15 mouse cellular contexts compared by ENCODE assay signal in the genomic region with DNA sequence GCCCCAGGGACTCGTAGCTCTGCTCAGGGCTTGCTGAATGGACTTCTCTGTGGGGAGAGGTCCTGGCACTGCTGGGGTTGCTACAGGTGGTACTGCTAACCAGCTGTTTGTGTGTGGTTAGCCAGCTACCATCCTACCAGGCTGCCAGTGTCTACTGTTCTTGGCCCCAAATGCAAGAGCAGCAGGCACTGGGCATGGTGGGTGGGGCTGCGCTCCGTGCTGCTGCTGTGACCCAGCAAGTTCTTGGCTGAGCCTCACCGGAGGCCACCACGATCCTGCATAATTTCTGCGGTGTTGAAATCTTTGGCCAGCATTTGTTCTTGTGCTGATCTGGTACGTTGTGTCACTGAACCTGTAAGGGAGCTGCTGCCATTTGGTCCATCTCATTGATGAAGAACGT. TPM values are rescaled to one million over a fixed set of nuclear protein-coding genes. Genes with fewer than 3 reads are reported as not detected.
DNase-seq lines count a peak whose midpoint lies in the region; ATAC-seq and TF ChIP-seq lines count a peak whose summit lies in the region.
"Had no signal": no experiment of that assay in that cellular context is flagged by ENCODE, and none has a peak within 500 bp of the region (broad histone marks: within the 10 kb centered on the region; RNA-seq: fewer than 3 reads in every experiment).

No protein-coding gene starts in this region.

- peak overlapping the region; percentile 56 for H3K27ac ChIP-seq in gastrocnemius, adult 2 months
- peak overlapping the region; percentile 21 for H3K27ac ChIP-seq in cerebellum, adult 2 months (ENCODE audit: insufficient read depth, low read length)
- H3K27ac ChIP-seq: kidney, postnatal 0 days; limb, embryonic 12.5 days had no signal

- DNase-seq in gastrocnemius, adult 2 months = peak; percentile 55
- no peak for DNase-seq in gastrocnemius, postnatal 36 days
- DNase-seq in adipocyte (ENCODE audit: low spot score) = peak; percentile 52
- DNase-seq in cerebellum, adult 2 months = peak; percentile 59 to 69
- no peak for DNase-seq in ovary, adult 18-20 months (ENCODE audit: low spot score)
- DNase-seq in kidney, postnatal 4 days = no peak
- DNase-seq: embryo, embryonic 11 days; layer of hippocampus, postnatal 36 days; lung, adult 2 months had no signal

- intact Hi-C loops in gastrocnemius, adult 2 months (cut with DNase I) = no loop called here
- intact Hi-C loops in gastrocnemius, postnatal 36 days (cut with DNase I) = no loop called here

- H3K4me3 ChIP-seq in gastrocnemius, adult 2 months = no peak overlapping the region
- H3K4me3 ChIP-seq in cerebellum, adult 2 months (replicated peaks; ENCODE audit: insufficient read depth, low read depth, low read length) = no peak overlapping the region
- H3K4me3 ChIP-seq: limb, embryonic 12.5 days had no signal

- peaks cover 66% of the 10 kb centered on the region for H3K4me1 ChIP-seq in cerebellum, adult 2 months (ENCODE audit: control insufficient read depth, insufficient read depth, low read length)

- H3K27me3 ChIP-seq in cerebellum, adult 2 months (ENCODE audit: control insufficient read depth, insufficient read depth, low read length) = no peaks in the 10 kb centered on the region
- H3K27me3 ChIP-seq: limb, embryonic 12.5 days had no signal

- no peak for TF ChIP-seq POLR2A in cerebellum, adult 2 months (IDR thresholded peaks at IDR 0.05; ENCODE audit: borderline replicate concordance, insufficient read depth, low read length)

- WGBS in cerebellum, adult 2 months = 8% methylated on average over 8 of the region's 8 CpGs

- peak; percentile 62 for ATAC-seq in megakaryocyte, adult 5-6 weeks (ENCODE audit: poor library complexity, severe bottlenecking)

- TF ChIP-seq CTCF in gastrocnemius, adult 2 months (IDR thresholded peaks at IDR 0.05) = no peak
- no peak for TF ChIP-seq CTCF in cerebellum, adult 2 months (IDR thresholded peaks at IDR 0.05; ENCODE audit: borderline replicate concordance, insufficient read depth, low read depth, low read length)

RNA-seq across cellular contexts. Expression of a gene that starts 14.9 kb away (rescaled TPM):
- 10 to 100 TPM; 20.7 to 26.3 TPM for total RNA-seq in gastrocnemius, adult 2 months (2021)
- 10 to 100 TPM; 16.1 to 21.6 TPM for total RNA-seq in gastrocnemius, postnatal 36 days (2021)
- polyA plus RNA-seq in cerebellum, adult 2 months (2012; rRNA removed) = 30.6 and 31.4 TPM in 2 replicates
- 21.9 and 22.5 TPM in 2 replicates for total RNA-seq in megakaryocyte, adult 5-6 weeks (2015)
- total RNA-seq in megakaryocyte, adult 5-6 weeks (2017) = 15.2 and 17.8 TPM in 2 replicates

RNA-seq across cellular contexts. Expression of a gene that starts 25.6 kb away (rescaled TPM):
- total RNA-seq in gastrocnemius, adult 2 months (2021) = not detected
- not detected for total RNA-seq in gastrocnemius, postnatal 36 days (2021)
- not detected in 2 replicates for polyA plus RNA-seq in cerebellum, adult 2 months (2012; rRNA removed)
- not detected in 2 replicates for total RNA-seq in megakaryocyte, adult 5-6 weeks (2015)
- total RNA-seq in megakaryocyte, adult 5-6 weeks (2017) = 0.20 TPM in 1 of 2 replicates, not detected in the other
- total RNA-seq: heart, postnatal 25 days; layer of hippocampus, postnatal 36 days; neutrophil, adult 5-6 weeks had no signal
- polyA plus RNA-seq: limb, embryonic 12.5 days; lung, adult 2 months had no signal

RNA-seq across cellular contexts. Expression of a gene that starts 35.3 kb away (rescaled TPM):
- not detected for total RNA-seq in gastrocnemius, adult 2 months (2021)
- total RNA-seq in gastrocnemius, postnatal 36 days (2021) = under 1 TPM in 1 of 2 experiments, not detected in 1; 0.59 TPM
- polyA plus RNA-seq in cerebellum, adult 2 months (2012; rRNA removed) = 0.43 and 0.54 TPM in 2 replicates
- 0.78 and 1.5 TPM in 2 replicates for total RNA-seq in megakaryocyte, adult 5-6 weeks (2015)
- total RNA-seq in megakaryocyte, adult 5-6 weeks (2017) = 0.57 and 0.59 TPM in 2 replicates
- total RNA-seq: layer of hippocampus, postnatal 36 days had no signal
- polyA plus RNA-seq: G1E had no signal

Comparison
In these comparisons a context has a peak if more than half of its experiments do, and no peak if none do; other contexts are left out.
1. DNase-seq: peak in gastrocnemius, adult 2 months (single experiment), adipocyte (single experiment) and cerebellum, adult 2 months (2 of 2); none in gastrocnemius, postnatal 36 days (0 of 2), ovary, adult 18-20 months (single experiment) and kidney, postnatal 4 days (0 of 2).